Mouse (Mus musculus): ENCODE results near the gene Fstl4. TPM values are rescaled to one million over a fixed set of nuclear protein-coding genes. Genes with fewer than 3 reads are reported as not detected.

Gene Fstl4
- total and polyA plus RNA-seq, 3 experiments: 1.5 to 4.0 (median 3.0) TPM

DNA sequence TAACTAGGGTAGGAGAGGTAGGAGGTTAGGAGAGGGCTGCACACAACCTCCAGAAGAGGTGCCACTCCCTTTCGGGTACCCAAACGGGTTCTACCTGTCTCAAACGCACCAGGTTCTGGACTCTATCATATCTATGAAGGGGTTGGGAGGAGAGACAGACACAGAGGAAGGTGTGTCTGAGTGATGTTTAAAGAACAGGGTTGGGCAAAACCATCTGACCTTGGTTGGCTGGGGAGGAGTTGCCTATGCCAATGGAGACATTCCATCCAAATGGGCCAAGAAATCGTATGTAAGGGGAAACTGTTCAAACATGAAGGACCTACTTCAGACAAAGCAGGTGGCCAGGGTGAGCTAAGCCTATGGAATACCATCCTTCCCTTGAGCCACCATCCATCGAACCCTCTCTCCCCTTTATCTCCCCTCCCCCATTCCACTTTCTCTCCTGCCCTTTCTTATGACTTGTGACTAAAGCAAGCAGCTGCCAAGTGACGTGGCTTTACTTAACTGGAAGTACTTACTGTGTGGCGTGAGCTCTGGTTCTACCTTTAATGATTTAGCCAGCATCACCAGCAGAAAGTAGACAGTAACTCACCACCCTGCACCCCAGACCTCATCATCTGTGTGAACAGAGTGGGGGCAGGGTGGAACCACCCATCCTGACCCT is 252.1 kb downstream of the Fstl4 start:
- 86% methylated on average over 7 of the region's 7 CpGs for WGBS
- H3K36me3 ChIP-seq (ENCODE audit: control insufficient read depth, insufficient read depth, low read length): no peaks in the 10 kb centered on the region
- no peak overlapping the region for H3K9ac ChIP-seq (ENCODE audit: low read depth, low read length)
- no peaks in the 10 kb centered on the region for H3K79me2 ChIP-seq (replicated peaks; ENCODE audit: control insufficient read depth, insufficient read depth, low read length)
- DNase-seq: no peak
- no peaks in the 10 kb centered on the region for H3K27me3 ChIP-seq (ENCODE audit: control insufficient read depth, insufficient read depth, low read length)
- H3K4me1 ChIP-seq (ENCODE audit: control insufficient read depth, insufficient read depth, low read length): no peaks in the 10 kb centered on the region
- no peak overlapping the region for H3K4me3 ChIP-seq
- intact Hi-C loops (cut with DNase I): no loop called here
- TF ChIP-seq EP300 (IDR thresholded peaks at IDR 0.05; ENCODE audit: insufficient read depth, low read depth, low read length) (no peak), CTCF (IDR thresholded peaks at IDR 0.05) (no peak)
- H3K27ac ChIP-seq: no peak overlapping the region

DNA sequence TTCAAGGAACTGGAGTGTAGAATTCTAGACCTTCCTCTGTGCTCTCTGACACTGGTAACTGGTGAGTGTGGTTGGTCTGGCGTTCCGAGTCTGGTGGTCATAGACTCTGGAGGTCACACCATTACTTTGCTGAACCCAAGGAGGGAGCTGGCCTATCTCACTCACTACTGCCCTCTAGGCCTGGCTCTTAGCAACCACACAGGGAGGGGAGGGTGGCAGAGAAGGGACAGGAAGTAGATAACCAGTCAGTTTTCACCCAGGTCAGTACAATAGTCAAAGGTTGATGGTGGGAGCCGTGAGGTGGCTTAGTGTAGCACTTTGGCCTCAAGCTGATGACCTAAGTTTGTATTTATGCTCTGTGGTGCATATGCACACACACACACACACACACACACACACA is 255.1 kb downstream of the Fstl4 start:
- no peak overlapping the region for H3K9ac ChIP-seq (ENCODE audit: low read depth, low read length)
- H3K4me3 ChIP-seq: no peak overlapping the region
- no peak overlapping the region for H3K27ac ChIP-seq
- H3K79me2 ChIP-seq (replicated peaks; ENCODE audit: control insufficient read depth, insufficient read depth, low read length): no peaks in the 10 kb centered on the region
- TF ChIP-seq POLR2A (IDR thresholded peaks at IDR 0.05; ENCODE audit: insufficient read depth, low read depth, low read length): no peak
- TF ChIP-seq EP300 (IDR thresholded peaks at IDR 0.05; ENCODE audit: insufficient read depth, low read depth, low read length): no peak
- no peak for TF ChIP-seq CTCF (IDR thresholded peaks at IDR 0.05)
- no peaks in the 10 kb centered on the region for H3K4me1 ChIP-seq (ENCODE audit: control insufficient read depth, insufficient read depth, low read length)
- WGBS: 67% methylated on average over 3 of the region's 3 CpGs
- intact Hi-C loops (cut with DNase I): no loop called here
- H3K36me3 ChIP-seq (ENCODE audit: control insufficient read depth, insufficient read depth, low read length): no peaks in the 10 kb centered on the region
- no peak for DNase-seq
- H3K27me3 ChIP-seq (ENCODE audit: control insufficient read depth, insufficient read depth, low read length): no peaks in the 10 kb centered on the region

DNA sequence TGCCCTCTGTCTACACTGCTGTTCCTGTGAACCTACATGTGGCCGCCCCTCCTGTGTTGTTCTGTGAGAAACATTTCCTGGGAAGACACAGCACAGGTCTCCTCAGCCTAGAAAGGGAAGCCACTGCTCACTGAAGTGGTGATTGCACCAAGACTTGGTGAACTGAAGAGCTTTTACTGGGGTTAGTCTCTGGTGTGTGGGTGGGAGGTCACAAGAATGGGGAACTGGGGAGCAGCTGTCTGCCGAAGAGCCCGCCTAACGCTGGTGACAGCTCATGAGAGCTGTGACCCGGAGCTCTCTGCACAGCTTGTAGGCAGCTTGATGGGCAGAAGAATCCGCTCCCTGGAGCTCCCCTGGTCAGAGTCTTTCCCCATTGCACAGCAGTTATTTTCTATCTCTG is 260.0 kb downstream of the Fstl4 start:
- Histone ChIP-seq H3K4me1 (ENCODE audit: control insufficient read depth, insufficient read depth, low read length) (no peaks in the 10 kb centered on the region), H3K27ac (no peak overlapping the region), H3K27me3 (ENCODE audit: control insufficient read depth, insufficient read depth, low read length) (no peaks in the 10 kb centered on the region), H3K36me3 (ENCODE audit: control insufficient read depth, insufficient read depth, low read length) (no peaks in the 10 kb centered on the region), H3K79me2 (replicated peaks; ENCODE audit: control insufficient read depth, insufficient read depth, low read length) (no peaks in the 10 kb centered on the region), H3K9ac (ENCODE audit: low read depth, low read length) (no peak overlapping the region), H3K4me3 (no peak overlapping the region)
- TF ChIP-seq POLR2A (IDR thresholded peaks at IDR 0.05; ENCODE audit: insufficient read depth, low read depth, low read length): no peak
- no peak for TF ChIP-seq EP300 (IDR thresholded peaks at IDR 0.05; ENCODE audit: insufficient read depth, low read depth, low read length)
- no peak for TF ChIP-seq CTCF (IDR thresholded peaks at IDR 0.05)
- WGBS: 62% methylated on average over 6 of the region's 6 CpGs
- intact Hi-C loops (cut with DNase I): no loop called here
- no peak for DNase-seq

DNA sequence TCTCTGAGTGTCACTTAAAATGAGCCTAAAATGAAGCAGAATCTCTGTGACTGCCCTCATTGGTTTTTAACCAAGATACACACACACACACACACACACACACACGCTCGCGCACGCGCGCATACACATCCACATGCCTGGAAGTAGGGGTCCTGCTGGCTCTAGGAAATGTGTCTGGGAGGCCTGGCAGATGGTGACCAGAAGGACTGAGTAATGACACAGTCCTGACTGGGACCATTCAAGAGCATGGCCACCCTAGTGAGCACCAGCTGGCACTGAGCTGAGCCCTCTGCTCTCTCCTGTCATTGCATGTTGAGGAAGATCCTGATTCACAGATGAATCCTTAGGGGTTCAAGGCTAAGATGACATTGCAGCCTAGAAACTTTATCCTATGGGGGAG is 261.3 kb downstream of the Fstl4 start:
- no peak overlapping the region for H3K4me3 ChIP-seq
- H3K36me3 ChIP-seq (ENCODE audit: control insufficient read depth, insufficient read depth, low read length): no peaks in the 10 kb centered on the region
- no peak overlapping the region for H3K9ac ChIP-seq (ENCODE audit: low read depth, low read length)
- no peaks in the 10 kb centered on the region for H3K4me1 ChIP-seq (ENCODE audit: control insufficient read depth, insufficient read depth, low read length)
- 98% methylated on average over 6 of the region's 6 CpGs for WGBS
- H3K79me2 ChIP-seq (replicated peaks; ENCODE audit: control insufficient read depth, insufficient read depth, low read length): no peaks in the 10 kb centered on the region
- no peak for DNase-seq
- intact Hi-C loops (cut with DNase I): no loop called here
- H3K27ac ChIP-seq: no peak overlapping the region
- no peaks in the 10 kb centered on the region for H3K27me3 ChIP-seq (ENCODE audit: control insufficient read depth, insufficient read depth, low read length)
- no peak for TF ChIP-seq POLR2A (IDR thresholded peaks at IDR 0.05; ENCODE audit: insufficient read depth, low read depth, low read length)
- TF ChIP-seq CTCF (IDR thresholded peaks at IDR 0.05): no peak
- TF ChIP-seq EP300 (IDR thresholded peaks at IDR 0.05; ENCODE audit: insufficient read depth, low read depth, low read length): no peak

DNA sequence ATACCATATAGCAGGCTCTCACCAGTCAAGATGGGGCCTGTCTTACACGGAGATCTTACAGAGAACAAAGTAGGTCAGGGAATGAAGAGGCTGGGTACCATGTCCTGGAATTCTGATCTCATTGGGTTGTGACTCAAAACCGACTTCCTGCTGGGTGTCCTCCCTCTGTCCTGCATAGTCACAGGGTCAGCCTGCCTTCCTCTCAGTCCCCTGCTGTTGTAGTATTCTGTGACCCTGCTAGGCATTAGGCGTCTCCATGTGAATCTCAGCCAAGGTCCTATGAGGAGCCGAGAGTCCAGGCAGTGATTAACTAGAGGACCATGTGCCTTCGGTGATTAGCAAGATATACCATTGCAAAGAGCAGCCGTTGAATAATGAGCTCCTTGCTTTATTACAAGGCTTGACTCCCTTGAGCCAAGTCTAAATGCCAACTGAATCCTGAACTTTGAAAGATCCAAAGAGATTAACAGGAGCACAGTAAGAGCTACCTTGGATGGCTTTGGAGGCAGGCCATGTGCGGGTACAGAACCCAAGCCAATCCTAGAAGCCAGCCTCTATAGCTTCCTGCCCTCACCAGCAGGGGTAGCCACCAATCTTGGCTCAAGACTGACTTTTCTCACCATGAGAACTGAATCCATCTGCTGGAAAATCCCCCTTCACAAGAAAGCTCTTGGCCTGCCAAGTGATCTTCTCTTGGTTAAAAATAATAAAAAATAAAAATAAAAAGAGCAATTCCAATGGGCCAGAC is 264.2 kb downstream of the Fstl4 start:
- WGBS: 66% methylated on average over 7 of the region's 7 CpGs
- DNase-seq: no peak
- H3K27ac ChIP-seq: no peak overlapping the region
- H3K79me2 ChIP-seq (replicated peaks; ENCODE audit: control insufficient read depth, insufficient read depth, low read length): no peaks in the 10 kb centered on the region
- no peaks in the 10 kb centered on the region for H3K36me3 ChIP-seq (ENCODE audit: control insufficient read depth, insufficient read depth, low read length)
- no peak overlapping the region for H3K4me3 ChIP-seq
- intact Hi-C loops (cut with DNase I): no loop called here
- TF ChIP-seq POLR2A (IDR thresholded peaks at IDR 0.05; ENCODE audit: insufficient read depth, low read depth, low read length) (no peak), EP300 (IDR thresholded peaks at IDR 0.05; ENCODE audit: insufficient read depth, low read depth, low read length) (no peak)
- H3K9ac ChIP-seq (ENCODE audit: low read depth, low read length): no peak overlapping the region
- no peaks in the 10 kb centered on the region for H3K4me1 ChIP-seq (ENCODE audit: control insufficient read depth, insufficient read depth, low read length)
- H3K27me3 ChIP-seq (ENCODE audit: control insufficient read depth, insufficient read depth, low read length): no peaks in the 10 kb centered on the region

DNA sequence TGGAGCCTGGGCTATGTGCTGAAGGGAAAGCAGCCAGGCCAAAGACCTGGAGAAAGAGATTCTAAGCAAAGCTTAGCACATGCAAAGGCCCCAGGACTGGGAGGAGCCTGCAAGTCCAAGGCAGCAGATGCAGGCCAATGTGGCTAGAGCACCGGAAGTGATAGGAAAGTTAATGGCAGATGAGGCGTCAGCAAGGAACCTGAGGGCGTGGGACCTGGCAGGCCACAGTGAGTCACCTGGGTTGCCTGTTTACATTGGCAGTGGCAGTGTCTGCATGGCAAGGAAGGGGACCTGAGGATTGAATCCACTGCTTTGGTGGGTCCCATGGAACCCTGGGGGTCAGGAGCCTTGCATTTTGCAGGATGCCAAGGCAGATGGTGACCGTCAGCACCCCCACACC is 267.3 kb downstream of the Fstl4 start:
- Histone ChIP-seq H3K4me1 (ENCODE audit: control insufficient read depth, insufficient read depth, low read length) (no peaks in the 10 kb centered on the region), H3K27ac (no peak overlapping the region), H3K9ac (ENCODE audit: low read depth, low read length) (no peak overlapping the region), H3K27me3 (ENCODE audit: control insufficient read depth, insufficient read depth, low read length) (no peaks in the 10 kb centered on the region), H3K36me3 (ENCODE audit: control insufficient read depth, insufficient read depth, low read length) (no peaks in the 10 kb centered on the region), H3K79me2 (replicated peaks; ENCODE audit: control insufficient read depth, insufficient read depth, low read length) (no peaks in the 10 kb centered on the region), H3K4me3 (no peak overlapping the region)
- 84% methylated on average over 4 of the region's 4 CpGs for WGBS
- no peak for TF ChIP-seq CTCF (IDR thresholded peaks at IDR 0.05)
- TF ChIP-seq POLR2A (IDR thresholded peaks at IDR 0.05; ENCODE audit: insufficient read depth, low read depth, low read length): no peak
- TF ChIP-seq EP300 (IDR thresholded peaks at IDR 0.05; ENCODE audit: insufficient read depth, low read depth, low read length): no peak
- intact Hi-C loops (cut with DNase I): loop anchor here (1.0 to 2.0 kb wide), 3 partner anchors 265 to 610 kb away; no protein-coding TSS in a partner anchor
- no peak for DNase-seq
